Mouse (Mus musculus): ENCODE results near the gene Hivep3. TPM values are rescaled to one million over a fixed set of nuclear protein-coding genes. Genes with fewer than 3 reads are reported as not detected.

Gene Hivep3
- polyA plus RNA-seq, 1 experiment from 2014 or later, result 0.64 TPM

DNA sequence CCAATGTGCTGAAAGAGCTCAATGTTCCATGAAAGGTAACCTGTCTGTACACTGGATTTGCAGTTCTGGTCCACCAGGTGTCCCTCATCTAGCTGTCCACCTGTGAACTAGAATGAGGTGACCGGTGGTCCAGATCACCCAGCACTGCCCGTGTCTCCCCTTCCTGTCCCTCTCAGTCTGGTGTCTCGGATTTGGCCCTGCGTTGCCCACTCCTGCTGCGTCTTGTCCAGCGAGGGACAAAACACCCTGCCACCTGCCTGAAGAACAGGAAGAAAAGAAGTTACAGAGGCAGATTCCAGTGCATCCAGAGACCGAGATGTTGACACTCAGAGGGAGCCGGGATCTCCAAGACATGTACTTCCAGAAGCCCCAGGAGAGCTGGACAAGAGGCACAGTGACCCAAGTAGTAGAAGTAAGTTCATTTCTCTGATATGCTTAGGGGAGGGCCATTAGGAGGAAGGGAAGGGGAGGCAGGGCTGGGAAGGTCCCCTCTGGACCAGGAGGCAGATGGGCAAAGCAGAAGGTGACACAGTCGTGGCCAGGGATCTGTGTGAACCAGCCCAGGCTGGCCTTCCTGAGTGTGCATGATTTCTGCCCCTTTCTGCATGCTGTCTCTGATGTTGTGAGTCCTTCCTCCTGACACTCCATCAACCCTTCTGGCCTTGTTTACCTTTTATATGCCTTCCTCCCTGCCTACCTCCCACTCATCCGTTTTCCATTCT, 138.4 kb downstream of the Hivep3 start:
- no peaks in the 10 kb centered on the region for H3K9me3 ChIP-seq (replicated peaks)
- no peak overlapping the region for H3K27ac ChIP-seq (replicated peaks)

DNA sequence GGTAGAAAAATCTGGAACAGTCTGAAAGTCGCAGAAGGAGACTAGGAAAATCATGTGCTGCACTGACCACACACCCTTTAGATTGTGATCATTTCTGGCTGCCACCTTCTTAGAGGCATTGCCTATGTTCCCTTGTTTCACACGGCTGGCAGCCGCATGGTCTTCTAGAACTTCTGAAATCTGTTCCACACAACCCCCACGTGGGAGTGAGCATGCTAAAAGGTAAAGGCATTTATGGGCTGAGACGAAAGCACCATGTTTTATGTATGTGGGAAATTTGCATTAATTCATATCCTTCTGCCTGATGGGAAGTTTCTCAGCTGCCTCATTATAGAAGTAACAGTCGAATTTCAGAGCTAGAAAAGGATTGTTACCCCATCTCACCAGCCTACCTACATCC, 140.4 kb downstream of the Hivep3 start:
- H3K27ac ChIP-seq (replicated peaks), result no peak overlapping the region

More for the DNA sequence above, 138.4 kb downstream of the Hivep3 start:
- Histone ChIP-seq H3K4me3 (no peak overlapping the region), H3K4me1 (peaks cover 5% of the 10 kb centered on the region; the same call in 1 of the 2 replicates), H3K36me3 (no peaks in the 10 kb centered on the region), H3K27me3 (ENCODE audit: low read depth, poor library complexity, severe bottlenecking) (no peaks in the 10 kb centered on the region)
- no peak for DNase-seq (ENCODE audit: low spot score)
- 84% methylated on average over 10 of the region's 10 CpGs for WGBS

DNA sequence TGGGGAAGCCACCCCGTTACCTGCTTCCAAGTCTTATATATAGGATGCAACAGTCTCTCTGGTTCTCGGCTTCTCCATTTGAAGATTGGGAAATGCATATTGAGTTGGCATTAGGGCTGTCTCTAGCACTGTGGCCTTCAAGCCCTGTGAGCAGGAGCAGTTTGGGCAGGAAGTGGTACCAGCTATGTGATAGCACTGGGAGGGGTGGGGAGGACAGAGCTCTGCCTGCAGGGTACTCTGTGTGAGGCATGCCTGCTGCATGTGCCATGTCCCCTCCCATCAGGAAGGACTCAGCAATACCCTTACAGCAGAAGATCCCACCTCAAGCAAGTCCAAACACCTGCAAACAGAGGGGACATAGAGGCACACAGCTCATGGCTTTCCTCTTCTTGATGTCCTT, 142.0 kb downstream of the Hivep3 start:
- Histone ChIP-seq H3K27me3 (ENCODE audit: low read depth, poor library complexity, severe bottlenecking) (no peaks in the 10 kb centered on the region), H3K9me3 (replicated peaks) (no peaks in the 10 kb centered on the region), H3K27ac (replicated peaks) (no peak overlapping the region), H3K4me1 (peaks cover 6% of the 10 kb centered on the region; the same call in 1 of the 2 replicates), H3K4me3 (no peak overlapping the region), H3K36me3 (no peaks in the 10 kb centered on the region)
- WGBS, result 76% methylated on average over 2 of the region's 2 CpGs
- DNase-seq (ENCODE audit: low spot score), result no peak

More for the DNA sequence above, 140.4 kb downstream of the Hivep3 start:
- Histone ChIP-seq H3K9me3 (replicated peaks) (no peaks in the 10 kb centered on the region), H3K4me1 (peaks cover 6% of the 10 kb centered on the region; the same call in 1 of the 2 replicates), H3K4me3 (no peak overlapping the region), H3K27me3 (ENCODE audit: low read depth, poor library complexity, severe bottlenecking) (no peaks in the 10 kb centered on the region), H3K36me3 (no peaks in the 10 kb centered on the region)
- no peak for DNase-seq (ENCODE audit: low spot score)
- 88% methylated on average over 6 of the region's 6 CpGs for WGBS

DNA sequence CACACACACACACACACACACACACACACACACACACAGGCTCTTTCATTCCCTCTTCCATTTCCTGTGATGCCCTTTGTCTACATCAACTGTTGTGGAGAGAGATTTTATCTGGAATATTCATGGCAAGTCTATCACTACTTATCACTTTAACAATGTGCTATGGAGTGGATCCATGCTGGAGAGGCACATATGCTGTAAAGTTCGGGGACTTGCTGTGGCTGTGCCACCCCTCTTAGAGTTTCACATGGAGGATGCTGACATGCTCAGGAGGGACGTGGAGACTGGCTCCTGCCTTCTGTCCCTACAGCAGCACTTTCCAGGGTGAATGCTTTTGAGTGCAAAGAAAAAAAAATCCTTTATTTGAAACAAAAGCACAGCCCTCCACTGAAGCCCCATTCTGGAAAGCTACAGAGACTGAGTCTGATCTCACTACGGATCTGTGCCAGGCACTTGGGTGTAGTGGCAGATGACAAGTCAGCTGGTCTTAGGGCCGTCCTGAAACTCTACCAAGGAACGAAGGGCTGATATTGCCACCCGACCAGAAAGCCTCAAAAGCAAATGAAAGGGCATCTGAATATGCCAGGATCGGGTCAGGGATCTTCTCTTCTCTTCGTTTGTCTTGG, 143.1 kb downstream of the Hivep3 start:
- peaks cover 6% of the 10 kb centered on the region; the same call in 1 of the 2 replicates for H3K4me1 ChIP-seq
- WGBS, result 76% methylated on average over 8 of the region's 8 CpGs
- H3K27ac ChIP-seq (replicated peaks), result 0 out of 2 replicates have a peak overlapping the region, but pooled peaks have one; percentile 46
- no peak for DNase-seq (ENCODE audit: low spot score)
- no peaks in the 10 kb centered on the region for H3K9me3 ChIP-seq (replicated peaks)
- no peaks in the 10 kb centered on the region for H3K27me3 ChIP-seq (ENCODE audit: low read depth, poor library complexity, severe bottlenecking)
- H3K36me3 ChIP-seq, result no peaks in the 10 kb centered on the region
- no peak overlapping the region for H3K4me3 ChIP-seq

DNA sequence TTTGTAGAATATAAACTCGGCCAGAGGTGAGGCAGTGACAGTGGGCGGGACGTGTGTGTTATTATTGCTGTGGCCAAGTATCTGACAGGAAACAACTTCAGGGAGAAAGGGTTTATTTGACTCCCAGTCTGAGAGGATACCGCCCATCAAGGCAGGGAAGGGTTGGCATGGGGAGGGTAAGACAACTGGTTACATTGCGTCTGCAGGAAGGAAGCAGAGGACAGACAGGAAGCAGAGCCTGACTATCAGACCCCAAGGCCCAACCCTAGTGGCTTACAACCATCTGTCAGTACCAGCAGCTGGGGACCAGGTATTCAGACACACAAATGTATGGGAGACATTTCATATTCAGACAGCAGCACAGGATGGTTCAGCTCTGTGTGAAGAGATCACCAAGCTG, 144.6 kb downstream of the Hivep3 start:
- no peak for DNase-seq (ENCODE audit: low spot score)
- no peaks in the 10 kb centered on the region for H3K9me3 ChIP-seq (replicated peaks)
- peaks cover 14% of the 10 kb centered on the region for H3K4me1 ChIP-seq
- H3K27ac ChIP-seq (replicated peaks), result no peak overlapping the region
- 93% methylated on average over 5 of the region's 5 CpGs for WGBS
- H3K36me3 ChIP-seq, result no peaks in the 10 kb centered on the region
- no peaks in the 10 kb centered on the region for H3K27me3 ChIP-seq (ENCODE audit: low read depth, poor library complexity, severe bottlenecking)
- H3K4me3 ChIP-seq, result no peak overlapping the region

DNA sequence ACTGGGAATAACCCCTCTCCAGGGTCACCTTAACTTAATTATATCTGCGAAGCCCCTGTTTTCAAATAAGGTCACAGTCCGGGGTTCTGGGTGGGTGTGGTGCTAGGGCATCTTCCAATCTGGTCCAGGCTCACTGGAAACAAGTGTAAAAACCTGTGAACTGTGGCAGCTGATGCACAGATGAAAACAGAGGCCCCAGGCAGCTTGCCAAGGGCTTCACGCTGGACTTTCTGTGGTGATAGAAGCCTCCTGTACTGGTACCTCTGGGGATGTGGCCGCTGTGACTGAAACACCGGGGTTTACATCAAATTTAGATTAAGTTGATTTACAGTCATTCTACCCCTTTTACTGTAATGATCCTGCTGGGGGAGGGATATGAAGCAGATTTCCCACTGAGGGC, 146.1 kb downstream of the Hivep3 start:
- H3K4me3 ChIP-seq, result no peak overlapping the region
- no peak overlapping the region for H3K27ac ChIP-seq (replicated peaks)
- H3K4me1 ChIP-seq, result peaks cover 14% of the 10 kb centered on the region
- no peaks in the 10 kb centered on the region for H3K9me3 ChIP-seq (replicated peaks)
- WGBS, result 90% methylated on average over 5 of the region's 5 CpGs
- no peak for DNase-seq (ENCODE audit: low spot score)
- no peaks in the 10 kb centered on the region for H3K36me3 ChIP-seq
- H3K27me3 ChIP-seq (ENCODE audit: low read depth, poor library complexity, severe bottlenecking), result no peaks in the 10 kb centered on the region

DNA sequence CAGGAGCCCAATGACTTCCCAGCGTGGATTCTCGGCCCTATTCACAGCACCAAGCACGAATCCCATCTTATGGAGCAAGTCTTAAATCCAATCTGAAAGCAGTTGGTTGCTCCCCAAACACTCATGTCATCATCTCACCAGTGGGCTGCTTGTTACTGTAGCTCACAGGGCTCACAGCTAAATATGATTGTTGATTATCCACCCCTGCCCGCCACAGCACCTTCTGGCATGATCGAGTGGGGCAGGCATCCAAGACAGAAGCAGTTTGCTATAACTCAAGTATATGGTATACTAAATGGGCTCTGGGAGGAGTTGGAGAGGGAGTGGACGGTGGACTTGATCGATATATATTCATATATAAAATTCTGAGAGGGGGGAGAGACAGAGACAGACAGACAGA, 146.7 kb downstream of the Hivep3 start:
- no peaks in the 10 kb centered on the region for H3K27me3 ChIP-seq (ENCODE audit: low read depth, poor library complexity, severe bottlenecking)
- WGBS, result 91% methylated on average over 7 of the region's 7 CpGs
- H3K9me3 ChIP-seq (replicated peaks), result no peaks in the 10 kb centered on the region
- H3K4me3 ChIP-seq, result no peak overlapping the region
- H3K4me1 ChIP-seq, result peaks cover 14% of the 10 kb centered on the region
- no peaks in the 10 kb centered on the region for H3K36me3 ChIP-seq
- H3K27ac ChIP-seq (replicated peaks), result no peak overlapping the region
- no peak for DNase-seq (ENCODE audit: low spot score)

DNA sequence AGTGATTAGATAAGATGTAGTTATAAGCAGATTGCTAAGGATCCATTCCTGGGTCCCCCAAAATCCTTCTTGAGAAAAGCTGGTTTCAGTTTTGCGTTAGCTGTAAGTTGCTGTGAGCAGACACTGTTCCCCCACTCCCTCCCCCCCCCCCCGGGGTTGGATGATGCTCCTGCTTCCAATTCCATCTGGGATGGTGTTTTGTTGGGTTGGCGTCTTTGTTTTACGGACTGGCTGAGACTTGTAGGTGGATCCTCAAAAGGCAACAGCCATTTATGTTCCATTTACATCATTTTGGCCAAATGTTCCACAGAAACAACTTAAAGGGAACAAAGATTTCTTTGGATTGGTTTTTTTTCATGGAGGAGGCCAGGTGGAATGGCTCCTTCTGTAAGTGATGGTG, 147.7 kb downstream of the Hivep3 start:
- peaks cover 14% of the 10 kb centered on the region for H3K4me1 ChIP-seq
- DNase-seq (ENCODE audit: low spot score), result no peak
- no peaks in the 10 kb centered on the region for H3K27me3 ChIP-seq (ENCODE audit: low read depth, poor library complexity, severe bottlenecking)
- H3K4me3 ChIP-seq, result no peak overlapping the region
- no peaks in the 10 kb centered on the region for H3K9me3 ChIP-seq (replicated peaks)
- no peaks in the 10 kb centered on the region for H3K36me3 ChIP-seq
- no peak overlapping the region for H3K27ac ChIP-seq (replicated peaks)
- 78% methylated on average over 4 of the region's 4 CpGs for whole genome bisulfite sequencing

DNA sequence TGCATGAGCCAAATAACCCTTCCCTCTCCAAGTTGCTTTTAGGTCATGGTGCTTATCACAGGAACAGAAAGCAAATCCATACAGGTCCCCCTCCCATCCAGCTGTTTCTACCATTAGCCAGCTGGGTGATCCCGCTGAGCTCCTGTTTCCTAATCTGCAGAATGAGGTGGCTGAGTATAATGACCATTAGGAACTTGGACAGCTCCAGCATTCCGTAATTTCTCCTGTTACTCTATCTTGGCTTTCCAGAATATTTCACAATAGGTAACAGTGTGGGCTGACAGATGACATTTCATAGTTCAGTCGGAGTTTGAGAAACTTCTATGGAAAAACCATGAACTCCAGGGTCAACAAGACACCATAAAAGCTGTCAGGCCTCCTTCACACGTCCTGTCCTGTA, 148.8 kb downstream of the Hivep3 start:
- 57% methylated on average over 4 of the region's 4 CpGs for WGBS
- H3K4me1 ChIP-seq, result peaks cover 8% of the 10 kb centered on the region
- no peaks in the 10 kb centered on the region for H3K27me3 ChIP-seq (ENCODE audit: low read depth, poor library complexity, severe bottlenecking)
- no peak overlapping the region for H3K27ac ChIP-seq (replicated peaks)
- H3K9me3 ChIP-seq (replicated peaks), result no peaks in the 10 kb centered on the region
- no peak overlapping the region for H3K4me3 ChIP-seq
- no peaks in the 10 kb centered on the region for H3K36me3 ChIP-seq
- no peak for DNase-seq (ENCODE audit: low spot score)

DNA sequence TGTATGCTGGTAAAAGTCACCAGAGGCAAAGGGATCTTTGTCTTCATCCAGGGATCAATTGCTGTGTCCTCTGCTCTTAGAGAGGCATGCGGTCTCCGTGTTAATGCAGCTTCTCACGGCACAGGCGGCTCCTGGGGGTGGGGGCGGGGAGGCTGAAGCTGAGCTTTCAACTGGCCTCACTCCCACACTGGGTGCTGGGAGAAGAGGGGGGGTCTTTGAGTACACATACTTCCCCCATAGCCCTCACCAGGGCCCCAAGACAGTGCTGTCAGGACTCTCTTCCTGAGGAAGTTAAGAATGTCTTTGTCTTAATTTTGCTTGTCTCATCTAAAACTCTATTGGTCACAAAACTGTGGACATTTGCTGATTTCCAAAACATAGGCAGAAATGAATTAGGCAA, 149.2 kb downstream of the Hivep3 start:
- DNase-seq (ENCODE audit: low spot score), result no peak
- no peaks in the 10 kb centered on the region for H3K9me3 ChIP-seq (replicated peaks)
- H3K36me3 ChIP-seq, result no peaks in the 10 kb centered on the region
- no peaks in the 10 kb centered on the region for H3K27me3 ChIP-seq (ENCODE audit: low read depth, poor library complexity, severe bottlenecking)
- H3K27ac ChIP-seq (replicated peaks), result 0 out of 2 replicates have a peak overlapping the region, but pooled peaks have one; percentile 30
- peaks cover 8% of the 10 kb centered on the region for H3K4me1 ChIP-seq
- WGBS, result 62% methylated on average over 5 of the region's 5 CpGs
- no peak overlapping the region for H3K4me3 ChIP-seq

DNA sequence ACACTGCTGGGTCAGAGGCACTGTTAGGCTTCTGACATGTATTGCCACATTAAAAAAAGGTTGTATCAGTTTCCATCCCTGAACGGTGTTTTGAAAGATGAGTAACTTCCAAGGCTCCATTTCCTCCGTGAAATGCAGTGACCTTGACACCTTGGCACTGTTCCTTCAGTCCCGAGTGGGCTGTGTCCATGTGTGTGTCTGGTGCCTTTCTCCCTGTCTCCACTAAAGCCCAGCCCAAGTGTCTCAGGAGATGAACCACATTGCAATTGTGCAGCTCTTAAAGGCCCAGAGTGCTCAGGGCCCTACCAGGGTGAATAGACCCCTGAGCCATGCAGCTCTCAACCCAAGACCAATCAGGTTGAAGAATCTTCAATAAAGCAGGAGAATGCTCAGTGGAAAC, 153.0 kb downstream of the Hivep3 start:
- Histone ChIP-seq H3K9me3 (replicated peaks) (no peaks in the 10 kb centered on the region), H3K27ac (replicated peaks) (no peak overlapping the region), H3K4me3 (no peak overlapping the region), H3K27me3 (ENCODE audit: low read depth, poor library complexity, severe bottlenecking) (no peaks in the 10 kb centered on the region), H3K36me3 (no peaks in the 10 kb centered on the region), H3K4me1 (peaks cover 16% of the 10 kb centered on the region)
- WGBS, result 84% methylated on average over 3 of the region's 3 CpGs
- no peak for DNase-seq (ENCODE audit: low spot score)

DNA sequence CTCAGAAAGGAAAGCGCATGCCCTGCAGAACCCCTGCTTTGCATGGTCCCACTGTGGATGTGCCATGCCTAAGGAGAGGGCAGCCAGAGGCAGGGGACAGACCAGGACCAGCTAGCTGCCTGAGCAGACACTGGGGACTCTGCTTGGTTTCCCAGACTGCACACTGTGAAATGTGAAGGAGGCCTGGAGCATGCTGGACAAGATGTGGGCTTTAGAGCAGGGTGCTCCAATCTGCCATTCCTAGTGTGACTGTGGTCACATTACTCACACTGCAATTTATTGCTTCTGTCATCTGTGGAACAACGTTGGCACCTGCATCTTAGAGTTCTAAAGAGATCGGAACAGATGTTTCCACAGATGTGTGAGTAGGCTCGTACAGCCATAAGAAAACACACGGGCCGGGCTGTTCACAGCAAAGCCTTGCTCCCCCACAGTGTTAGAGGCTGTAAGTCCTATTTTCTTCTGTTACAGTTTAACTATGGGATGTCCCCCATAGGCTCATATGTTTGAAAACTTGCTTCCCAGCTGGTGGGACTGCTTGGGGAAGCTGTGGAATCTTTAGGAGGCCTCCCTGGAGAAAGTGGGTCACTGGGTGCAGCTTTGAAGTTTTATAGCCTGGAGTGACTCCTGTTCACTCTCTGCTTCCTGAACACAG, 154.1 kb downstream of the Hivep3 start:
- Histone ChIP-seq H3K36me3 (no peaks in the 10 kb centered on the region), H3K27ac (replicated peaks) (no peak overlapping the region), H3K9me3 (replicated peaks) (no peaks in the 10 kb centered on the region), H3K27me3 (ENCODE audit: low read depth, poor library complexity, severe bottlenecking) (no peaks in the 10 kb centered on the region), H3K4me3 (no peak overlapping the region), H3K4me1 (peaks cover 12% of the 10 kb centered on the region)
- 84% methylated on average over 6 of the region's 6 CpGs for WGBS
- DNase-seq (ENCODE audit: low spot score), result no peak

DNA sequence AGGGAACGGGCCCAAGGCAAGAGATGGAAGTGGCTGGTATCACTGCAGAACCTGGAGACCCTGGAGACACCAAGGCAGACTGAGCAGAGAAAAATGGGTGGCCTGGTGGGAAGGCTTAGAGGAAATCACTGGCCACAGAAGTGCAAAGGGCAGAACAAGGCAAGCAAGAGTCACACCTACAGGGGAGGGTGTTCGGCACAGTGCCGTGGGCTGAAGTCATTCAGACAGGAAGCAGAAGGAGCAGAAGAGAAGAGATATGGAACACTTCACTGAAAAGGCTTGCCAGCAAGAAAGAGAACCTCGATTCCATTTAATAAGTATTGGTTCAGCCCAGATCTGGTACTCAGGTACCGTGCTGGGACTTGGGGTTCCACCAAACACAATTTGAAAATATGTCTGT, 156.2 kb downstream of the Hivep3 start:
- Histone ChIP-seq H3K4me3 (no peak overlapping the region), H3K36me3 (no peaks in the 10 kb centered on the region), H3K27me3 (ENCODE audit: low read depth, poor library complexity, severe bottlenecking) (no peaks in the 10 kb centered on the region), H3K4me1 (peaks cover 8% of the 10 kb centered on the region), H3K27ac (replicated peaks) (no peak overlapping the region), H3K9me3 (replicated peaks) (no peaks in the 10 kb centered on the region)
- WGBS, result 84% methylated on average over 5 of the region's 5 CpGs
- no peak for DNase-seq (ENCODE audit: low spot score)

Data from midbrain, embryonic 10.5 days (tissue).